Mouse (Mus musculus) c-Kit-positive CD71-negative TER-119-negative erythroid progenitor cells, embryonic 14.5 days (primary cell): ENCODE measurements around the gene Gm9774.

Experiments used
- DNase-seq: peaks from one replicate; pipeline ENCODE4 v3.0.0-alpha.2; 2013; ENCODE audit warnings: low read depth

Gene Gm9774

DNA sequence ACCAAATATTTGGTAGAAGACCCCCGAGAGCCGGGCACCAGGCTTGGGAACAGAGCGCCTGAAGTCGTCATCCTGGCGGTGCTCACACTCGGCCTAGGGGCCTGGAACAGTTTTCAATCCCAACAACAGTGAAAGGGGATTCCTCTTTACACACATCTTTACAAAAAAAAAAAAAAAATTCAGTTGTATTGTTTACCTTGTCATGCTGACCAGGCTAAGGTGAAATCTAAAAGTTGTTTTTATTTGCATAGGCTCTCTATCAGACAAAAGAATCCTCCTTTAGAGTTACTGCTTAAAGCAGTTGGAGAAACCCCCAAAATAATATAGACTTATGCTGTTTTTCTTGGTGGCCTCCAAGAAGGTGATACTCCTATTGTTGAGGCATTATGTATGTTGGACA, at the start of gene Gm9774:
Gm9774 (minus strand) TSS at position 101 of the 400 bp plus-strand sequence.
- DNase-seq: no peak

DNA sequence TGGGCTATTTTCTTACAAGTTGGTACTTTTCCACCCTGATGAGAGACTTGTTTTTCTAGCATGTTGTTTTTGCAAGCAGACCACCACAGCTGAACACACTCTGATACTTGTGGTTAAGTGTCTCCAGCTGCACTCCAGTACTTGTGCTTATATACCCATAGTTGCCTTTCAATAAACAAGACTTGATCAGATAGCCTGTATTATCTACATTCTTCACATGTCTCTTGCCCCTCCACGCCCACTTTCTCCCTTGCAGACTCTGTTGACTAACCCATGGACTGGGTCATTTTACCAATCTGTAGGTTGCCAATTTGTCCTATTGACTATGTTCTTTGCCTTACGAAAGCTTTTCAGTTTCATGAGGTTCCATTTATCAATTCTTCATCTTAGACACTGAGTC, 40.9 kb upstream of the Gm9774 start:
- no peak for DNase-seq

DNA sequence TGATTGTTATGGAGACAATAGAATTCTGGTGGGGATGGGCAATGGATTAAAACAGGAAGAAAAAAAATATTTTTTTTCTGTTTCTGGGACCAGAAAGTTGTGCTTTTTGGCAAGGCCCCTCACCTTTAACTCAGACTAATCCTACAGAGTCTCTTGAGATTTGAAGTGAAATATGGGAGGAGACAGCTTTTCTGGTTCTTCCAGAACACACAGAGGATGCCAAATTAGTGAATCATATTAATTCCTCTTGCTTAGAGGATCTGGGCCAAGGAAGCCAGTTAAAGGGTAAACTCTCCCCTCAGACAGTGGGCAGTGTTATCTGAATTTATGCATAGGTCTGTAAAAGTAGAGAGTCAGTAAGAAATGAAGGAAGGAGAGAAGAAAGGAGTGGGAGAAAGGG, 38.2 kb upstream of the Gm9774 start:
- no peak for DNase-seq

DNA sequence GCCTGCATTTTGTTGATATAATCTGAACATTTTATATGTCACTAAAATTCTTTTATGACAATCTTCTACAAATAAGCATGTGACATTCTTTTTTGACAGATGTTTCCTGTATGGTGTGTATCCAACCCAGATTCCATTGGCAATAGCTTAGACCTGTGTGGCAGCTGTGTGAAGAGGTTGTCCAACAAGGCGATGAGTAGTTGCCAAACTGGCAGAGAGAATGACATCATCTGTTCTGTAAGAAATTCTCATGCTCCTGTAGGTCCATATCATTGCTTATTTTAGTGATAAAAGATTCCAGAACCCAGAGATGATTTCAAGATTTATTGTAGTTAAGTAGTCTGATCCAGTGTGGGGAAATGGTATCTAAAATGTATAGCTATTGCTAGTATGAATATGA, 37.4 kb upstream of the Gm9774 start:
- DNase-seq: no peak

DNA sequence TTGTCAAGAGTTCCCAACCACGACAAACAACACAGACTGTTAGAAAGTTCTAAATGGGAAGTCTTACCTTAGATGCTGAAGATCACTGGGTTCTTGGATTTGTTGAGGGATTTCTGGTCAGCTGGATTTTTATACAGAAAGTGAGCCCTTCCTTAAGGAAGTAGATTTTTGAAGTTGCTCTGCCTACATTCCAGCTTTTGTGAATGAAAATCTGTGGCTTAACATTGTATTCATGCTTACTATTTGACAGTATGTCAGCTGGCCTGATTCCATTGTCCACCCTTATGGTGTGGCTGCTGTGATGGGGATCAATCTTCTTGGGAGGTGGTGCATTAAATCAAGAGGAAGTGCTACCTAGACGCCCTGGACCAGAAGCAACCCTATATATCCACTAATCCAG, 29.4 kb upstream of the Gm9774 start, which contains the start of gene Sprr3:
Sprr3 (minus strand) TSS at position 101 of the 400 bp plus-strand sequence.
- no peak for DNase-seq

DNA sequence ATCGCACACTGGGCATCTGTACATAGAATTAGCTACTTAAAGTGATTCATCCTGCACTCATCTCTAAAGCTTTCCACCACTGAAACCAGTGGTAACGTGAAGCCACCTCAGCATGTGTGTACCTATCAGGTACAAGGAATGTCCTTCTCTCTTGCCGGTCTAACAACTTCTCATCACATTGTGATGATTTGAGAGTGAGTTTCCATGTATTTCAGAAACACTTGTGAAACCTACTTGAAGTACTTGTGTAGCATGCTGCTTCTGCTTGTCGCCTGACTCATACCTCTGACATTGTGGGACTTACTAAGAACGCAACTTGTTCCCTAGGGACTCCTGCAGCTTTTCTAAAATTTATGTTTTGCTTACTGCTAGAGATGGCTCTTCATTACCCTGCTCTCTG, 25.9 kb upstream of the Gm9774 start:
- no peak for DNase-seq

DNA sequence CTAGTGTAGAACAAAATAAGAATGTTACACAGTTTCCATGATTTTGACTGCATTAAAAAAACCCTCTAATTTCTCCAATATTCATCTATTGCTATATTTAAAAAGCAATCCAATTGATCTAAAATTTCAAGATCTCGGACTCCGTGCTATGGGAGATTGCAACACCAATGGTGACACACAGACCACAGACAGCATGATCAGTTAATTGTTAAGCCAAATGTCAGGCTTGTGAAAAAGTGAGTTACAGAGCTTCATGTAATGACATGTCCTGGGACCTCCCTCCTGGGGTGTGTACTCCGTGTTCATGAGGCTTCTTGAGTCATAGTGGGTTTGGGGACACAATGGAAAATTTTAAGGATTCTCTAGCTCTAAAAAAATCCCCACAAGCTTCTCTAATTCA, 11.0 kb upstream of the Gm9774 start:
- DNase-seq: no peak

DNA sequence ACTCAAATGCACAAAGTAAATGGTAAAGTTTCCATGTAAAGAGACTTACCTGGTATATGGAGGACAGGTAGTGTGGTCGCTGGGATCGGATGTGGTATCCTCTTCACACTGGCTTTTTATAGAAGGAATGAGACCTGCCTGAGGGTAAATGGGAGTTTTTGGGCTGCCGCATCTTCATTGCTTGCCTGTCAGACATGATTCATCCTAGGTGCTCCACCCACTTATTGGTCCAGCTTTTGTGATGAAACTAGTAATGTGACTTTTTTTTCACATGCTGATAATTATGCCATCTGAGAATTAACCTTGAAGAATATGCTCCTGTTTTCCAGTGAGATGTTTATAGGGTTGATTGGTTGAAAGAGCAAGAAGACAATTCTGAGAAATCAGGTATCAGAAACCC, 9.5 kb upstream of the Gm9774 start, which contains the start of gene Sprr1b:
Sprr1b (minus strand) TSS at position 101 of the 400 bp plus-strand sequence.
- no peak for DNase-seq

DNA sequence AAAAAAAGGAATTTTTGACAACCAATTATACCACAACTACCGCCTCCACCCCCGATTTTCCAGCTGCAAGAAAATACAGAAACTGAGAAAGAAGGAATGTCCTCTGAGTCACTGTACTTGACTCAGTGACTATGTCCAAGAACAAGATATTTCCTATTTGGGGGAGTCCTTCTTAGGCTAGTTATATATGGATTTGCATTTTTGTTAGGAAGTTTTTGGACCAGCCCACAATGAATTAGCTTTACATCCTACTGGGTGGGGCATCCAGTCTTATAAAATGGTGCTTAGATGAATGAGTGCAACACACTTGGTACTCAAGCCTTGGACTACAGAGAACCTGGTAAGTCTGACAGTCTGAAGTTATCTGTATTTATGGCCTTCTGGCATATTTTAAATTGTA, 3.1 kb upstream of the Gm9774 start, which contains the start of gene Sprr2k:
Sprr2k (plus strand) TSS at position 301 of the 400 bp plus-strand sequence.
- no peak for DNase-seq

DNA sequence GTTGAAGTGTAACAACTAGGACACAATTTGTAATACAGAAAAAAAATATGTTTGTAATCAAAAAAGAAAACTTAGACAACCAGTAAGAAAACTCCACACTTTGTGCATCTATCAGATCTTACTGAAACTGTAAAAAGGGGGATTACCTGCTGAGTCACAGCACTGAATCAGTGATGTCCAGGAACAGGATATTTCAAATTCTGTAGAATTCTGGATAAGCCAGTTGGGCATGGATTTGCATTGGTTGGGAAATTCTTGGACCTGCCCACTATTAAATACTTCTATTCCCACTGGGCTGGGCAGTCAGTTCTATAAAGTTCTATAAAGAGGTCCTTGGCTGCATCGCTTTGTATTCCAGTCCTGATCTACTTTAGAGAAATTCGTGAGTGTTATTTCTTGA, 11.4 kb downstream of the Gm9774 start, which contains the start of gene Sprr2j-ps:
Sprr2j-ps (plus strand) TSS at position 301 of the 400 bp plus-strand sequence.
- no peak for DNase-seq

DNA sequence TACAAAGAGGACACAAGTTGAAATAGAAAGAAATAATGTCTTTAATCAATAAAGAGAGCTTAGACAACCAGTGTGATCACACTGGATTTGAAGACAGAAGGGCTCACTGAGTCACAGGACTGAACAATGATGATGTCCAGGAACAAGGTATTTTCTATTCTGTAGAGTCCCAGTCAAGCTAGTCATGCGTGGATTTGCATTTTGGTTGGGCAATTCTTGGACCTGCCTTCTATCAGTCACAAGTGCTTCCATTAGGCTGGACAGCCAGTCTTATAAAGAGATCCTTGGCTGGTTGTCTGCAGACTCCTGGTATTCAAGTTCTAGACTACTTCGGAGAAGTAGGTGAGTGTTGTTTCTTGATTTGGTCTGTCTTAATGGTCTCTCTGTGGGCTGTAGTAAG, 21.5 kb downstream of the Gm9774 start, which contains the start of gene Sprr2i:
Sprr2i (plus strand) TSS at position 301 of the 400 bp plus-strand sequence.
- DNase-seq: no peak

DNA sequence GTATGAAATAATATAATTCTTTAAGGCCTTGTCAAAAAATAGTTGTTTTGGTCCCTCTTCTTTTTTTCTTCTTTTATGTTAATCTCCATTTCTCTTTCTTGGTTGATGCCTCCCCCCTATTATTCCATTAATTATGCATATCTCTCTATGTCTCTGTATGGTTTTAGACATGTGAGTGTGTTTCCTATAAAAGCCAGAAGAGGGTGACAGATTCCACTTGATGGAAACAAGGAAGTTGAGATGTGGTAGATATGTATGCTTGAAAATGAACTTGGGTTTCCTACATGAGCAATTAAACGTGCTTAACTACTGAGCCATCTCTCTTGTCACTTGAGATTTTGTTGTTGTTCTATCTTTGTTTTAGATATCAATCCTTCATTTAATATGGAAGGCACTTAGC, 34.9 kb downstream of the Gm9774 start:
- DNase-seq: no peak

DNA sequence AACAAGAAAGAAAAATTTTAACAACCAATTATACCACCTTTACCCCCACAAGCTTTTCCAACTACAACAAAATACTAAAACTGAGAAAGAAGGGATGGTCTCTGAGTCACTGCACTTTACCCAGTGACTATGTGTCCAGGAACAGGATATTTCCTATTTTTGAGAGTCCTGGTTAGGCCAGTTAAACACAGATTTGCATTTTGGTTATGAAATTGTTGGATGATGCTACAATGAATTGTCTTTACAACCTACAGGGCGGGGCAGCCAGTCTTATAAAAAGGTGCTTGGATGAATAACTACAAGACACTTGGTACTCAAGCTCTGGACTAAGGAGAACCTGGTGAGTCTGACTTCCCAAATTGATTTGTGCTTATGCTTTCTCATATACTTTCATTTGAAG, 43.8 kb downstream of the Gm9774 start, which contains the start of gene Sprr2h:
Sprr2h (plus strand) TSS at position 301 of the 400 bp plus-strand sequence.
- no peak for DNase-seq
